Comparison of ENCODE assay signal across 25 mouse cellular contexts in the genomic region with DNA sequence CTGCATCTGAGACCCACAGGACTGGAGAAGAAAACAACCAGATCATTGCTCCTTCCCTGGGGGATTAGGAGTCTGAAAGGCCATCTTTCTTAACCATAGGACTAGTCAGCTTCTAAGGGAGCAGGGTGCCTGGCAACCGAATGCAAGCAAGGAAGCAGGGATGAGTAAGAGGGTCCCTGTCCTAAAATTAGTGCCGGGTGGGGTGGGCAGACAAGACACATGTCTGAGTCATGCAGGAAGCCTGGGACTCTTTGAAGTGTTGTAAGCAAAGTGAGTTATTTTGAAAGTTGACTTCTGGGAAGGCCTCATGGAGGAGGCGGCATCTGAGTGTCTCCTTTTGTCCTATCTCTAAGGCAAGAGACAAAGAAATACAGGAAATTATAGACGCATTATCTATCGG. TPM values are rescaled to one million over a fixed set of nuclear protein-coding genes. Genes with fewer than 3 reads are reported as not detected.
DNase-seq lines count a peak whose midpoint lies in the region.
"Had no signal": no experiment of that assay in that cellular context is flagged by ENCODE, and none has a peak within 500 bp of the region (broad histone marks: within the 10 kb centered on the region; RNA-seq: fewer than 3 reads in every experiment).

No protein-coding gene starts in this region.

- no peak overlapping the region for H3K4me3 ChIP-seq in limb, embryonic 10.5 days
- H3K4me3 ChIP-seq: embryonic facial prominence, embryonic 13.5 days; forebrain, embryonic 10.5 days; forebrain, embryonic 15.5 days; heart, embryonic 10.5 days; heart, embryonic 15.5 days; intestine, embryonic 15.5 days; limb, embryonic 13.5 days; lung, embryonic 15.5 days; neural tube, embryonic 12.5 days had no signal

- no peak overlapping the region for H3K27ac ChIP-seq in limb, embryonic 10.5 days
- H3K27ac ChIP-seq: embryonic facial prominence, embryonic 13.5 days; forebrain, embryonic 10.5 days; forebrain, embryonic 15.5 days; heart, embryonic 10.5 days; heart, embryonic 15.5 days; hindbrain, postnatal 0 days; intestine, embryonic 15.5 days; limb, embryonic 13.5 days; lung, embryonic 15.5 days; neural tube, embryonic 12.5 days had no signal

- peak; percentile 35 to 39 for DNase-seq in left cerebral cortex, adult 9 months (ENCODE audit: low spot score in 2 of 2)
- DNase-seq in left cerebral cortex, postnatal 10 days (ENCODE audit: extremely low spot score in 1 of 2, low spot score in 2 of 2) = no peak
- peak; percentile 78 for DNase-seq in 416B (ENCODE audit: low read depth)
- DNase-seq in brain, adult 2 months (ENCODE audit: low read depth, low spot score) = peak; percentile 87
- peak; percentile 46 for DNase-seq in telencephalon, adult 2 months (ENCODE audit: low read depth, low spot score)
- no peak for DNase-seq in limb, embryonic 10.5 days (ENCODE audit: low spot score)
- DNase-seq: adrenal gland, postnatal 10 days; cerebellum, adult 11 months; cerebellum, adult 9-10 months; gastrocnemius, postnatal 25 days; heart, adult 11 months; kidney, adult 2 months; layer of hippocampus, postnatal 36 days; lung, postnatal 36 days had no signal

- no peaks in the 10 kb centered on the region for H3K36me3 ChIP-seq in limb, embryonic 10.5 days
- H3K36me3 ChIP-seq: embryonic facial prominence, embryonic 13.5 days; forebrain, embryonic 10.5 days; forebrain, embryonic 15.5 days; G1E; heart, embryonic 10.5 days; heart, embryonic 15.5 days; intestine, embryonic 15.5 days; limb, embryonic 13.5 days; lung, embryonic 15.5 days; neural tube, embryonic 12.5 days had no signal

- intact Hi-C loops in left cerebral cortex, postnatal 10 days (cut with DNase I) = no loop called here

- no peaks in the 10 kb centered on the region for H3K4me1 ChIP-seq in limb, embryonic 10.5 days
- H3K4me1 ChIP-seq: embryonic facial prominence, embryonic 13.5 days; forebrain, embryonic 15.5 days; heart, embryonic 10.5 days; heart, embryonic 15.5 days; intestine, embryonic 15.5 days; limb, embryonic 13.5 days; lung, embryonic 15.5 days; neural tube, embryonic 12.5 days had no signal

- H3K9me3 ChIP-seq in limb, embryonic 10.5 days (replicated peaks) = no peaks in the 10 kb centered on the region
- H3K9me3 ChIP-seq: embryonic facial prominence, embryonic 13.5 days; forebrain, embryonic 10.5 days; forebrain, embryonic 15.5 days; G1E; heart, embryonic 10.5 days; heart, embryonic 15.5 days; intestine, embryonic 15.5 days; limb, embryonic 13.5 days; lung, embryonic 15.5 days; neural tube, embryonic 12.5 days had no signal

- no peaks in the 10 kb centered on the region for H3K27me3 ChIP-seq in limb, embryonic 10.5 days (ENCODE audit: low read depth, poor library complexity, severe bottlenecking)
- H3K27me3 ChIP-seq: intestine, embryonic 15.5 days; lung, embryonic 15.5 days; neural tube, embryonic 12.5 days had no signal

- WGBS in limb, embryonic 10.5 days = 86% methylated on average over 5 of the region's 5 CpGs

RNA-seq across cellular contexts. Expression of gene R3hcc1l, which starts 40.8 kb away (rescaled TPM):
- 10 to 100 TPM; 12.7 to 17.7 TPM for total RNA-seq in left cerebral cortex, postnatal 10 days (2021)
- polyA plus RNA-seq in limb, embryonic 10.5 days (2016; fragmentation: Nextera tagmentation; extraction: Ambion mirVana) = 20.3 and 21.4 TPM in 2 replicates

RNA-seq across cellular contexts. Expression of gene Crtac1, which starts 46.2 kb away (rescaled TPM):
- total RNA-seq in left cerebral cortex, postnatal 10 days (2021) = 10 to 100 TPM; 69.2 to 86.4 TPM
- polyA plus RNA-seq in limb, embryonic 10.5 days (2016; fragmentation: Nextera tagmentation; extraction: Ambion mirVana) = 1.0 and 1.2 TPM in 2 replicates
- total RNA-seq: G1E had no signal
- polyA plus RNA-seq: G1E had no signal

Comparison
In these comparisons a context has a peak if more than half of its experiments do, and no peak if none do; other contexts are left out.
1. DNase-seq: peak in left cerebral cortex, adult 9 months (2 of 2), 416B (single experiment), brain, adult 2 months (single experiment) and telencephalon, adult 2 months (single experiment); none in left cerebral cortex, postnatal 10 days (0 of 2) and limb, embryonic 10.5 days (single experiment).